Comparison of ENCODE assay signal across 1 mouse cellular context in the genomic region with DNA sequence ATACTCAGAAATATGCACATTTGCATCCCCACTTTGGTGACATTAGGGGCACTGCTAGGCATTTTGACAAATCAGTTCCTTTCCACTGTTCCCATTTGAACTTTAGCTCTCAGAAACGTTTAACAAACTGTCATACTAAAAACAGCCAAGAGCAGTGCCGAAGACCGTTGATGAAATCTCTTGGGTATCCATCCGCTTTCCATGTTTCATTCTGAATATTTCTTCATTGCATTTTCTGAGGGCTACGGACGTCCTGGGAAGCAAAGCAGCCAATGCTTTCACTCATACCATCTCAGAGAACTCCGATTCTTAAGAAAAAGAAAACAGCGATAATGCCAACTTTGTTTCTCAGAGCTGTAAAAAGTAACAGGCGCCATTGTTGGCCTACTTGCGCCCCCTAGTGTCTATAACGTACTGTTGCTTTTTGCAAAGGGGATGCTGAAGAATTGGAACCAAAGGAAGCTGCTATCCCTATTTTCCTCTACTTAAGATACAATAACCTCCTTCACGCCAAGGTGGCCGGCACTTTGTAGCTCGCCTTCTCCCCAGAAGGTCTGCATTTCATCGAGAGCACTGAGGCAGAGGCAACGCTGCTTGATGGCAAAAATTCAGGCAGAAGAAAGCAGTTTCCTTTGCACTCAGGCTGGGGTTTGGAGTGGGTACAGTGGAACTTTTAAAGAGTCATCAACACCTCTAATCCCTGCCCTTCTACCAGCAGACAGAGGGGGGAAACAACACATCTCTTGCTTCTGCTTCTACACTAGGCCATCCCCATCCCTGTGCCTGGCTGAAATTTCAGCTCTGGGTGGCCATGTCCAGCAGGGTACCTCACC.
TF ChIP-seq lines count a peak whose summit lies in the region.

No protein-coding gene starts in this region.

TF ChIP-seq in CH12.LX, 34 proteins besides CTCF, POLR2A, EP300 and RAD21 (continued from another document):
- TF ChIP-seq NELFE (IDR thresholded peaks at IDR 0.05; ENCODE audit: low read depth, low read length) (peak; percentile 40; the same call in 1 of the 2 replicates), ZKSCAN1 (IDR thresholded peaks at IDR 0.05; ENCODE audit: borderline replicate concordance, low read depth, low read length) (no peak), ZC3H11A (IDR thresholded peaks at IDR 0.05; ENCODE audit: low read depth, low read length) (peak; percentile 84), JUND (conservative IDR thresholded peaks at IDR 0.05; ENCODE audit: low read depth, low read length) (0 out of 2 replicates have a peak, but pooled peaks have one; percentile 18), E2F4 (IDR thresholded peaks at IDR 0.05; ENCODE audit: insufficient replicate concordance, low read depth, low read length) (no peak), SMC3 (IDR thresholded peaks at IDR 0.05; ENCODE audit: low read depth, low read length) (peak; percentile 92), MEF2A (IDR thresholded peaks at IDR 0.05; ENCODE audit: borderline replicate concordance, low read depth, low read length) (peak; percentile 51; the same call in 1 of the 2 replicates), IRF4 (IDR thresholded peaks at IDR 0.05; ENCODE audit: low read depth, low read length) (peak; percentile 51; the same call in 1 of the 2 replicates)
TF ChIP-seq in CH12.LX: peak in this region for 6.
